Mouse (Mus musculus): Measurements from ENCODE around the gene Kbtbd4.

Kbtbd4 gene

DNA sequence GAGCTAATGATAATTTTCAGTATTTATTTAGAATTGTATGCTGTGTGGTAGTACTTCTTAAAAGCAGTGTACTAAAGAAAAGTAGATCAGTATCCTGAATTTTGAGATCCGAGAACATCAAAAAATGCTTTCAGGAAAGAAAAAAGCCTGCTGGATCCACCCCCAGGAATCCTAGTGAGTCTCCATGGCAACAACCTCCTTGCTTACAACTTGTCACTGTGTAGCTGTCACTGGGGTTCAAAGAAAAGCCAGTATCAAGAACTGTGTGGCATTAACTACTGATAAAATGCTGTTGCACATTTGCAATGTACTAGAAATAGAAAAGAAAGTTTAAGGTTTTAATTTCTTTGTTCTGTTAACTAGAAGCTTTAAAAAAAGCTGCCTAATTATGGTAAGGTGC is 51.5 kb downstream of the Kbtbd4 start:
- DNase-seq (ENCODE audit: low spot score) = peak; percentile 41

GRCm38 (mm10) chr2:90958856-90959255 is 54.3 kb downstream of the Kbtbd4 start:
- DNase-seq (ENCODE audit: low spot score) = no peak

- no peak for DNase-seq (ENCODE audit: low spot score)
Observed at GRCm38 (mm10) chr2:90960012-90960411, 55.5 kb downstream of the Kbtbd4 start.

All from embryo, embryonic 10 days (tissue).